Mouse (Mus musculus): ENCODE results near the gene Cnot9. TPM values are rescaled to one million over a fixed set of nuclear protein-coding genes. Genes with fewer than 3 reads are reported as not detected.

Cnot9 gene
- polyA plus RNA-seq, 1 experiment from 2014 or later = 88.5 TPM

DNA sequence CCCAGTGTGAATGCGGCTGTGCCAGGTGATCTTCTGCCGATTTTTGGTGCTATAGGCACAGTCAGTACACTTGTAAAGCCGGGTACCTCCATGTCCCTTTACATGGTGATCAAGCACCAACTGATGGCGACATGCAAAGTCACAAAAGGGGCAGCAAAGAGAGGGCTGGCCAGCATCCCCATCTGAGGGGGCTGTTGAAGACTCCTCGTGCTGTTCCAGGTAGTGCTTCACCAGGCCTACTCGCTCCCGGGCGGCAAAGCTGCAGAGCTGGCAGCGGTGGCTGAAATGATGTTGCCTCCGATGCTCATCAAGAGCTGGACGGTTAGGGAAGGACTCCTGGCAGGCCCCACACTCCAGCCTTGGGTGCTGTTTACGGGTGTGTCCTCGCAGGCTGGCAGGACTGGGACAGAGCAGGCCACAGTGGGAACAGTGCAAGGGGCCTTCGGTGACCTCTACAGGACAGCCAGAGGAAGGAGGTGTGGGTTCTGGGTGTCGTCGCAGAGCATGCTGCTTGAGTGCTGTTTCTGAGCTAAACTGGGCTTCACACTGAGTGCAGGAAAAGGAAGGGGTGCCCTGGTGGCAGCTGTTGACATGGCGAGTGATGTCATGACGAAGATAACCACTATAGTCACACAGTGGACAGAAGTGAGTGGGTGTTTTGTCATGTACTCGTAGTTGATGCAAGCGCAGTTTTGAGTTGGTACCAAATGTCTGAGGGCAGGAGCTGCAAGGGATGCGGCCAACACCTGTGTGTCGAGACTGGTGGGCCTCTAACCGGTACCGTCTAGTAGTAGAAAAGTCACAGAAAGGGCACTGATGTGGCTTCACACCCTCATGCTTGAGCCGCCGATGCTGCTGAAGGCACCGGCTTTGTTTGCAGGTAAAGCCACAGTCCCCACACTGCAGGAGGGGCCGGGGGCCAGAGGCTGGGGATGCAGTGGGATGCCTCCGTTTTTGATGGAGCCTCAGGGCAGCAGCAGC is 64.2 kb downstream of the Cnot9 start:
- H3K4me3 ChIP-seq (ENCODE audit: low read depth, low read length) = no peak overlapping the region
- H3K27ac ChIP-seq (ENCODE audit: low read depth, low read length) = no peak overlapping the region
- 92% methylated on average over 29 of the region's 29 CpGs for WGBS
- H3K36me3 ChIP-seq (ENCODE audit: control insufficient read depth, insufficient read depth, low read length) = peaks cover 50% of the 10 kb centered on the region
- ATAC-seq (replicated peaks; ENCODE audit: low FRiP score) (no peak), DNase-seq (ENCODE audit: low spot score) (no peak)
- H3K4me2 ChIP-seq = no peak overlapping the region
- H3K9me3 ChIP-seq (ENCODE audit: control insufficient read depth, low read length) = no peaks in the 10 kb centered on the region
- no peaks in the 10 kb centered on the region for H3K27me3 ChIP-seq (replicated peaks; ENCODE audit: control insufficient read depth, insufficient read depth, low read length)
- no peaks in the 10 kb centered on the region for H3K4me1 ChIP-seq (replicated peaks; ENCODE audit: control insufficient read depth, insufficient read depth, low read length)
- no peak overlapping the region for H3K9ac ChIP-seq (ENCODE audit: low read depth, low read length)

Other genes starting within 250 kb of the Cnot9 start
- gene Gpbar1, start 227.5 kb upstream of the Cnot9 start, polyA plus RNA-seq (2014; fragmentation: Nextera tagmentation; extraction: Ambion mirVana) = 2.8 and 3.2 TPM in 2 replicates
- 190 and 193 TPM in 2 replicates for gene Aamp, start 221.3 kb upstream of the Cnot9 start, polyA plus RNA-seq (2014; fragmentation: Nextera tagmentation; extraction: Ambion mirVana)
- 79.7 and 84.3 TPM in 2 replicates for gene Pnkd, start 221.1 kb upstream of the Cnot9 start, polyA plus RNA-seq (2014; fragmentation: Nextera tagmentation; extraction: Ambion mirVana)
- gene Tmbim1, start 200.4 kb upstream of the Cnot9 start, polyA plus RNA-seq (2014; fragmentation: Nextera tagmentation; extraction: Ambion mirVana) = 21.7 and 22.9 TPM in 2 replicates
- gene Catip, start 143.9 kb upstream of the Cnot9 start, polyA plus RNA-seq (2014; fragmentation: Nextera tagmentation; extraction: Ambion mirVana) = 0.21 TPM in 1 of 2 replicates, not detected in the other
- 10.0 and 10.4 TPM in 2 replicates for gene Slc11a1, start 130.9 kb upstream of the Cnot9 start, polyA plus RNA-seq (2014; fragmentation: Nextera tagmentation; extraction: Ambion mirVana)
- 65.2 and 71.1 TPM in 2 replicates for gene Ctdsp1, start 114.5 kb upstream of the Cnot9 start, polyA plus RNA-seq (2014; fragmentation: Nextera tagmentation; extraction: Ambion mirVana)
- 0.88 and 0.94 TPM in 2 replicates for gene Vil1, start 96.7 kb upstream of the Cnot9 start, polyA plus RNA-seq (2014; fragmentation: Nextera tagmentation; extraction: Ambion mirVana)
- gene Plcd4, start 36.8 kb downstream of the Cnot9 start, polyA plus RNA-seq (2014; fragmentation: Nextera tagmentation; extraction: Ambion mirVana) = 0.10 TPM in 1 of 2 replicates, not detected in the other
- gene Usp37, start 38.2 kb downstream of the Cnot9 start, polyA plus RNA-seq (2014; fragmentation: Nextera tagmentation; extraction: Ambion mirVana) = 28.8 and 32.3 TPM in 2 replicates
- 6.5 and 8.1 TPM in 2 replicates for gene Zfp142, start 82.2 kb downstream of the Cnot9 start, polyA plus RNA-seq (2014; fragmentation: Nextera tagmentation; extraction: Ambion mirVana)
- gene Bcs1l, start 82.2 kb downstream of the Cnot9 start, polyA plus RNA-seq (2014; fragmentation: Nextera tagmentation; extraction: Ambion mirVana) = 25.7 and 26.4 TPM in 2 replicates
- 6.0 and 8.1 TPM in 2 replicates for gene Rnf25, start 95.3 kb downstream of the Cnot9 start, polyA plus RNA-seq (2014; fragmentation: Nextera tagmentation; extraction: Ambion mirVana)
- 3.0 and 3.2 TPM in 2 replicates for gene Stk36, start 95.4 kb downstream of the Cnot9 start, polyA plus RNA-seq (2014; fragmentation: Nextera tagmentation; extraction: Ambion mirVana)
- 31.5 and 35.0 TPM in 2 replicates for gene Ttll4, start 155.7 kb downstream of the Cnot9 start, polyA plus RNA-seq (2014; fragmentation: Nextera tagmentation; extraction: Ambion mirVana)
- 2.7 and 4.0 TPM in 2 replicates for gene Cyp27a1, start 207.5 kb downstream of the Cnot9 start, polyA plus RNA-seq (2014; fragmentation: Nextera tagmentation; extraction: Ambion mirVana)
- gene Prkag3, start 243.2 kb downstream of the Cnot9 start, polyA plus RNA-seq (2014; fragmentation: Nextera tagmentation; extraction: Ambion mirVana) = not detected in 2 replicates